Mouse (Mus musculus) right cerebral cortex, postnatal 14 days (tissue): ENCODE measurements around the gene Irgq.

ENCODE experiments used
- DNase-seq: peaks from one replicate; pipeline ENCODE4 v3.0.0; 2022

Gene Irgq

DNA sequence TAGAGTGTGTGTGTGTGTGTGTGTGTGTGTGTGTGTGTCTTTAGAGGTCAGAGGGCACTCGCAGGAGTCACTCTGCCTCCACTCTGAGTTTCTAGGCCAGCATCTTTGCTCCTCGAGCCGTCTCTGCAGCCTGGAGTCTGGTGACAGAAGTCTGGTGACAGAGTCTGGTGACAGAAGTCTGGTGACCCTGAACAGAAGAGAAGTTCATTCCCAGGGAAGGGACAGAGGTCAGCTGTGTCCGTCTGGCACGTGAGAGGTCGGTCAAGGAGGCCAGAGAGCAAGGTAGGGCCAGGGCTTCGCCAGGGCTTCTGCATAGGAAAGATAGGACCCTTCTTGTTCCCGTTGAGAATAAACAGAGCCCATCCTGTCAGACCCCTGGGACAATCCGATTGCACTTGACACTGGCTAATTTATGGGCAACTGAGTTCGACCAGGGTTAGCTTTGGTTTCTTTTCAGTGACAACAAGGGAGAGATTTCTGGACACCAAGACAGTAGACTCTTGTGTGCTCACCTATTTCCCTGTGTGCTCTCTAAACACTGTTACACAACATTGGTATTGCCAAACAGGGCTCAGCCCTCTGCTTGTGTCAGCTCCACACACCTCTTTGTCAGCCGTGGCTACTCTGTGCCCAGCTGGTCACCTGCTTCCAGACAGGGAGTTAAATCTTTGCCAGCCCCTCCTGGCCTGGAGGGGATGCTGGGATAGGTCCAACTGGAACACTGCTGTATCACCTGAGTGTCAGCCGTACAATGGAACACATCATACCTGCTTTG lies 21.7 kb downstream of the Irgq start:
- DNase-seq, result no peak

- DNase-seq, result no peak
Observed at GRCm38 (mm10) chr7:24555786-24556185, 25.3 kb downstream of the Irgq start.

DNA sequence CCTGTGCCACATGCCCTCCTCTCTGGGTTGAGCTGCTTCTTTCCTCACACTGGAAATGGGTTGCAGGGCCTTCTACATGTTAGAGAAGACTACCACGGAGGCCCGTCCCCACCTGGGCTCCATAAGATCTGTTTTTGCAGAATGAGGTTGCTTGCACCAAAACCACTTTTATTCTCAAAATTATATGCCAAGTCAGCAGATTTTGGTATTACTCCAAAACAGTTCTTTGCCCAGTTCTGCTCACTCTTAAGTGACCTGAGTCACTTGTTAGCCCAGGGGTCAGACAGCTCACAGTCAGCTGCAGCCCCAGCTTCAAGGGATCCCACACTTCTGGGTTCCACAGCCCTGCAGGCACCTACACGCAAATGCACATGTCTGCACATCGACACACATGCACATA lies 31.0 kb downstream of the Irgq start:
- no peak for DNase-seq

DNA sequence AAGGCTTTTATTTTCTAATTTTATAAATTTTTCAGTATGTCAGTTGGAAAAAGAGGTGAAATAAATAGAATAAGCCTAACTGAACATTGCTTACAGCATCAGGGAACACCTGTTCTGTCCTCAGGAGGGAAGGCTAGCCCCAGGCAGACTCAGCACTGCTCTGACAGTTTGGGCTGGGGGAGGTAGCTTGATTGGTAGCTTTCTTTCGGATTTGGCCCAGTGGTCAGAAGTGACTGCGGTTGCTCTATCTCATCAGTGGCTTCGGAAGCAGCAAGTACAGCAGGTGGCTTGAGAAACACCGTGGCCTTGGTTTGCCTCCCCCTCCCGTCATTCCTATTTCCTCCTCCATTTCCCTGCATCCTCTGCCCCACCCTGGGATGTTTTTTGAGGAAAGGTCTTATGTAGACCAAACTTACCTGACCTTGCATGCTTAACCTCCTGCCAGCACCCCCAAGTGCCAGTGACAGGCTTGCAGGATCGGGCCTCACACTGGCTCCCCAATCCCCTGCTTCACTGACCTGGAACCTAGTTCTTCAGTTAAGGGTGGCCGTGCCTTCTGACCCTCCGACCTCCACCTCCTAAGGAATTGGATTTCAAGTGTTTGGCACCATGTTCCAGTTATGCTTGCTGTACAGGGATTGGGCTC lies 32.8 kb downstream of the Irgq start:
- DNase-seq, result no peak

DNA sequence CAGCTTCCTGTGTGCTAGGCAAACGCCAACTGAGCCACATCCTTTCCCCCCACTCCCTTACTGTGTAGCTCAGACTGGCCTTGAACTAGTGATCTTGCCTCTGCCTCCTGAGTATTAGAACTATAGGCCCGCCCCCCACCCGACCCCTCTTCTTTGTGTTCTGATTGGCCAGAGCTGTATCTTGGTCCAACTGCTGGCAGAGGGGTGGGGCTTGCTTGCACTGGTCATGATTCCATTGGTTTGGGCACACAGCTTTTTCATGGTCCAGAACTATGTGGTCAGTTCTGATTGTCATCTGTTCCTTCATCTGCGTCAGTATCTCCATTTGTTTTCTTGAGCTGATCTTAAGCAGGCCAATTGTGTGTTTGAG lies 33.3 kb downstream of the Irgq start:
- no peak for DNase-seq

- peak; percentile 72 for DNase-seq
Observed at GRCm38 (mm10) chr7:24564607-24565265, 34.2 kb downstream of the Irgq start.

DNA sequence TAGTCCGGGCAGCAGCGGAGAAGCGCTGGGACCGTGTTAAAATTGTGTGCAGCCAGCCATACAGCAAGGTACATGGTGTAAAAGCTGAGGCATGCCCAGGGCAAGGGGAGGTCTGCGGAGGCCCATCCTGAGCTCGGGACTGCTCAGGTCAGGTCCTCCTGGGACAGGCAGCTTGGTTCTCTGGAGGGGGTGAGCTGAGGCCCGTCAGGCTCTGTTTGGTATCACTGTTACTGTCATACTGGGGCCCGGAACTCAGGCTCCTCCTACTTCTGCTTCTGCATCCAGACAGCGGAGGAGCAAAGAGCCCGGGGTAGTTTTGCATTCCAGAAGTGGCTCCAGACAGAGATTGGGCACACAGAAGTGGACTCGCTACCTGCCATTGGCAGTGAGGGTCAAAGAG lies 35.1 kb downstream of the Irgq start:
- no peak for DNase-seq

DNA sequence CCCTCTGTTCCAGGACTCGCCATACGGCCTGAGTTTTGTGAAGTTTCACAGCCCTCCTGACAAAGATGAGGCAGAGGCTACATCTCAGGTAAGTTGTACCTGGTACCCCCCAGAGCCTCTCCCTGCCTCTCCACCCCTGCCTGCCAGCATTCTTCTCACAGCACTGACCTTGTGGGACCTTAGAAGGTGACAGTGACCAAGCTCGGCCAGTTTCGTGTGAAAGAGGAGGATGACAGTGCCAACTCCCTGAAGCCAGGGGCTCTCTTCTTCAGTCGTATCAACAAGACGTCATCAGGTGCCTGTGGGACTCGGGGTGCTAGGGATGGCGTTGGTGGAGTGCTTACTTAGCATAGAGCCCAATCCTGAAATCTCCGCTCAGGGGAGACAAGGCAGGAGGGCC lies 35.7 kb downstream of the Irgq start:
- no peak for DNase-seq

GRCm38 (mm10) chr7:24568512-24568911 lies 38.0 kb downstream of the Irgq start:
- no peak for DNase-seq

DNA sequence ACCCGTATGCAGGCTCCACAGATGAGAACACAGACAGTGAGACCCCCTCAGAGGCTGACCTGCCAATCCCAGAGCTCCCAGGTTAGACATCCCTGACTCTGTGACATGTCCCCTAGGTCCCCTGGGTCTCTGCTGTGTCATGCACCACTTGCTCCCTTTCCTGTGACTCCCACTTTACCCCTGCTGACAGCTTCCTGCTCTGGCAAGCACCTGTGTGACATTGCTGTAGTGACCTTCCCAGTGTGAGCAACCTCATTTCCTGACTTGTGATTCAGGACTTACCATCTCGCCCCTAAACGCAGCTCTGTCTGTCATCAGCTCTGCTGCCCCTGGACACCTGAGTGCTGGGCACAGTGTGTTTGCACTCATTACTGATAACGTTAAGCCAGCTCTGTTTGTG lies 40.6 kb downstream of the Irgq start:
- no peak for DNase-seq

- DNase-seq, result no peak
Observed at GRCm38 (mm10) chr7:24572455-24572854, 42.0 kb downstream of the Irgq start.

- DNase-seq, result no peak
Observed at GRCm38 (mm10) chr7:24574224-24574796, 43.8 kb downstream of the Irgq start.

- DNase-seq, result no peak
Observed at GRCm38 (mm10) chr7:24577811-24578210, 47.3 kb downstream of the Irgq start.

DNA sequence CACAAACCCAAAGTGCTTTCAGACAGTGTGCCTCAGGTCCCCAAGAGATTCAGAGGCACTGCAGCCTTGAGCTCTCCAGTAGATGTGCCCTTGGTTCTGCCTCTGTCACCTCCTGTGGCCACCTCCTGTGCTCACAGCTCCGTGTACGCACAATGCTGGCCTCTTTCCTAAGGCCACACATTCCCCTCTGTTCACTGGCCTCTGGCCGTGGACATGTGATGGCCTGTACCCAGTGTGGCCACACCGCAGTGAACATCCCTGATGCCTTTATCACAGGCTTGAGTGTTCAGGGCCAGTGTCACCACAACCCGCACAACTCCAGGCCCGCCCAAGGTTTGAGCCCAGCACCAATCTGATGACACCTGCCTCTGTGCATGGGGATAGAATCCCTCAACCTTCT lies 54.4 kb downstream of the Irgq start:
- DNase-seq, result no peak

DNA sequence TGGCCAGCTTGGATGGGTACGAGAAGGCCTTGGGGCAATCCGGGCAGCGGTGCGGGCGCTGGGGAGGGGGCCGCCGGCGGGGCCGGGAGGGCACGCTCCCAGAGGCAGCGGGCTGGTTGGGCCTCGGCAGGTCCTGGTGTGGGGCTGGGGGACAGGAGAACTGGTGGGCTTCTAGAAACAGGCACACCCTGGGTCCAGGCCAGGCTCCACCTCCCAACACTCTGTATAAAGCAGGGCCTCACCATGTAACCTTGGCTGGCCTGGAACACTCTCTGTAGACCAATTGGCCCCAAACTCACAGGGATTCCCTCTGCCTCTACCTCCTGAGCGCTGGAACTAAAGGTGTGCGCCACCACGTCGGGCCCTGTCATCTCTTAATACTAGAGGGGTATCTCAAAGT lies 55.5 kb downstream of the Irgq start:
- no peak for DNase-seq

- no peak for DNase-seq
Observed at GRCm38 (mm10) chr7:24586828-24587227, 56.3 kb downstream of the Irgq start.

- peak; percentile 88 for DNase-seq
Observed at GRCm38 (mm10) chr7:24587330-24588105, 57.0 kb downstream of the Irgq start, which contains the start of the genes Ethe1 and Zfp575. Gene Ethe1, plus strand, starts transcription at chr7:24587543. Gene Zfp575, minus strand, starts transcription at chr7:24587641.
